In genomic region chr6:30182038-30182437, GRCm38 (mm10) we compare ENCODE assay signal across 25 mouse cellular contexts.
DNase-seq lines count a peak whose midpoint lies in the region; ATAC-seq lines count a peak whose summit lies in the region.
"Had no signal": no experiment of that assay in that cellular context is flagged by ENCODE, and none has a peak within 500 bp of the region (broad histone marks: within the 10 kb centered on the region; RNA-seq: fewer than 3 reads in every experiment).

No protein-coding gene starts in this region.

- no peak overlapping the region for H3K4me2 ChIP-seq in lung, embryonic 15.5 days
- no peak overlapping the region for H3K4me2 ChIP-seq in neural tube, embryonic 13.5 days
- H3K4me2 ChIP-seq: embryonic facial prominence, embryonic 13.5 days; forebrain, embryonic 12.5 days; forebrain, embryonic 15.5 days; heart, embryonic 12.5 days; heart, embryonic 15.5 days; hindbrain, embryonic 15.5 days had no signal

- H3K4me1 ChIP-seq in heart, embryonic 10.5 days, result peaks cover 22% of the 10 kb centered on the region
- H3K4me1 ChIP-seq in lung, embryonic 15.5 days, result peaks cover 19% of the 10 kb centered on the region; the same call in 1 of the 2 replicates
- H3K4me1 ChIP-seq in neural tube, embryonic 13.5 days (replicated peaks), result peaks cover 17% of the 10 kb centered on the region

- peaks cover 5% of the 10 kb centered on the region; the same call in 1 of the 2 replicates for H3K9me3 ChIP-seq in heart, embryonic 10.5 days
- H3K9me3 ChIP-seq in lung, embryonic 15.5 days, result no peaks in the 10 kb centered on the region
- no peaks in the 10 kb centered on the region for H3K9me3 ChIP-seq in neural tube, embryonic 13.5 days
- H3K9me3 ChIP-seq: embryonic facial prominence, embryonic 13.5 days; forebrain, embryonic 12.5 days; forebrain, embryonic 15.5 days; heart, embryonic 15.5 days; hindbrain, embryonic 15.5 days had no signal

- H3K4me3 ChIP-seq in heart, embryonic 10.5 days, result no peak overlapping the region
- H3K4me3 ChIP-seq in lung, embryonic 15.5 days, result no peak overlapping the region
- no peak overlapping the region for H3K4me3 ChIP-seq in neural tube, embryonic 13.5 days
- H3K4me3 ChIP-seq: embryonic facial prominence, embryonic 10.5 days; embryonic facial prominence, embryonic 13.5 days; erythroblast, embryonic 14.5 days; forebrain, embryonic 12.5 days; forebrain, embryonic 15.5 days; heart, embryonic 12.5 days; heart, embryonic 15.5 days; hindbrain, embryonic 15.5 days had no signal

- H3K27ac ChIP-seq in heart, embryonic 10.5 days, result no peak overlapping the region
- H3K27ac ChIP-seq in lung, embryonic 15.5 days, result no peak overlapping the region
- peak overlapping the region; percentile 59; the same call in 1 of the 2 replicates for H3K27ac ChIP-seq in neural tube, embryonic 13.5 days (replicated peaks)
- H3K27ac ChIP-seq: embryonic facial prominence, embryonic 10.5 days; embryonic facial prominence, embryonic 13.5 days; forebrain, embryonic 12.5 days; forebrain, embryonic 15.5 days; heart, embryonic 15.5 days; hindbrain, embryonic 15.5 days had no signal

- H3K27me3 ChIP-seq in heart, embryonic 10.5 days (ENCODE audit: insufficient read depth, poor library complexity, severe bottlenecking), result peaks cover 78% of the 10 kb centered on the region
- peaks cover 51% of the 10 kb centered on the region for H3K27me3 ChIP-seq in lung, embryonic 15.5 days
- H3K27me3 ChIP-seq in neural tube, embryonic 13.5 days, result peaks cover 58% of the 10 kb centered on the region

- no peaks in the 10 kb centered on the region for H3K36me3 ChIP-seq in heart, embryonic 10.5 days
- no peaks in the 10 kb centered on the region for H3K36me3 ChIP-seq in lung, embryonic 15.5 days
- no peaks in the 10 kb centered on the region for H3K36me3 ChIP-seq in neural tube, embryonic 13.5 days
- H3K36me3 ChIP-seq: embryonic facial prominence, embryonic 10.5 days; embryonic facial prominence, embryonic 13.5 days; forebrain, embryonic 12.5 days; forebrain, embryonic 15.5 days; heart, embryonic 12.5 days; heart, embryonic 15.5 days; hindbrain, embryonic 15.5 days had no signal

- peak; percentile 31; the same call in 1 of the 2 replicates for ATAC-seq in lung, embryonic 15.5 days (ENCODE audit: borderline replicate concordance, extremely low read depth, low FRiP score, low TSS enrichment)
- ATAC-seq in neural tube, embryonic 13.5 days (ENCODE audit: low read depth), result no peak
- ATAC-seq: activated CD4-positive, CD25-positive, alpha-beta regulatory T cell, adult 4 months; forebrain, embryonic 15.5 days had no signal

- WGBS in heart, embryonic 10.5 days, result 72% methylated on average over 6 of the region's 6 CpGs
- 34% methylated on average over 6 of the region's 6 CpGs for WGBS in lung, embryonic 15.5 days
- WGBS in neural tube, embryonic 13.5 days, result 50% methylated on average over 6 of the region's 6 CpGs

- DNase-seq in heart, adult 11 months, result peak; percentile 70
- DNase-seq in heart, embryonic 10.5 days (ENCODE audit: low spot score), result no peak
- no peak for DNase-seq in lung, adult 18-20 months
- no peak for DNase-seq in neural tube, embryonic 10.5 days (ENCODE audit: extremely low spot score, low spot score)
- DNase-seq: adrenal gland, adult 8-10 months; adrenal gland, postnatal 25 days; cerebellum, adult 11-12 months; cerebellum, adult 8-10 months; cerebellum, postnatal 36 days; embryo, embryonic 11 days; gastrocnemius, postnatal 10 days; gastrocnemius, postnatal 36 days; heart, postnatal 10 days; heart, postnatal 36 days had no signal

- no peak overlapping the region for H3K9ac ChIP-seq in lung, embryonic 15.5 days
- H3K9ac ChIP-seq in neural tube, embryonic 13.5 days, result no peak overlapping the region
- H3K9ac ChIP-seq: embryonic facial prominence, embryonic 13.5 days; forebrain, embryonic 12.5 days; forebrain, embryonic 15.5 days; heart, embryonic 12.5 days; heart, embryonic 15.5 days; hindbrain, embryonic 15.5 days had no signal
